Mouse (Mus musculus): Measurements from ENCODE around the gene Rpl7a. TPM values are rescaled to one million over a fixed set of nuclear protein-coding genes. Genes with fewer than 3 reads are reported as not detected.
A peak's percentile ranks its signal among the peaks of the same experiment; 100 is the strongest.

The Rpl7a gene
- polyA plus RNA-seq, 1 experiment from 2014 or later: 421 TPM

GRCm38 (mm10) chr2:26919684-26920083, 9.1 kb downstream of the Rpl7a start:
- Histone ChIP-seq H3K4me2 (no peak overlapping the region), H3K4me1 (peaks cover 32% of the 10 kb centered on the region), H3K9ac (no peak overlapping the region), H3K4me3 (no peak overlapping the region), H3K27ac (no peak overlapping the region), H3K36me3 (replicated peaks) (peaks cover 60% of the 10 kb centered on the region), H3K9me3 (no peaks in the 10 kb centered on the region), H3K27me3 (replicated peaks) (no peaks in the 10 kb centered on the region)
- ATAC-seq (replicated peaks): no peak
- 95% methylated on average over 3 of the region's 3 CpGs for WGBS

GRCm38 (mm10) chr2:26920190-26920855, 9.8 kb downstream of the Rpl7a start:
- ATAC-seq (replicated peaks): no peak
- H3K9me3 ChIP-seq: no peaks in the 10 kb centered on the region
- H3K4me2 ChIP-seq: no peak overlapping the region
- no peak overlapping the region for H3K4me3 ChIP-seq
- H3K36me3 ChIP-seq (replicated peaks): peaks cover 67% of the 10 kb centered on the region
- WGBS: 89% methylated on average over 6 of the region's 6 CpGs
- peaks cover 25% of the 10 kb centered on the region for H3K4me1 ChIP-seq
- H3K9ac ChIP-seq: no peak overlapping the region
- H3K27me3 ChIP-seq (replicated peaks): no peaks in the 10 kb centered on the region
- H3K27ac ChIP-seq: no peak overlapping the region

GRCm38 (mm10) chr2:26921784-26922183, 11.2 kb downstream of the Rpl7a start:
- Histone ChIP-seq H3K4me3 (no peak overlapping the region), H3K9me3 (no peaks in the 10 kb centered on the region), H3K27ac (no peak overlapping the region), H3K4me1 (peaks cover 18% of the 10 kb centered on the region), H3K27me3 (replicated peaks) (no peaks in the 10 kb centered on the region), H3K9ac (no peak overlapping the region), H3K4me2 (no peak overlapping the region), H3K36me3 (replicated peaks) (peaks cover 75% of the 10 kb centered on the region)
- WGBS: 85% methylated on average over 9 of the region's 9 CpGs
- no peak for ATAC-seq (replicated peaks)

- Histone ChIP-seq H3K9ac (no peak overlapping the region), H3K9me3 (no peaks in the 10 kb centered on the region), H3K4me3 (no peak overlapping the region), H3K4me1 (peaks cover 26% of the 10 kb centered on the region), H3K27ac (no peak overlapping the region), H3K27me3 (replicated peaks) (no peaks in the 10 kb centered on the region), H3K36me3 (replicated peaks) (peaks cover 33% of the 10 kb centered on the region), H3K4me2 (no peak overlapping the region)
- ATAC-seq (replicated peaks): no peak
- WGBS: 92% methylated on average over 6 of the region's 6 CpGs
Measured at GRCm38 (mm10) chr2:26927745-26928476, 17.3 kb downstream of the Rpl7a start.

- H3K27ac ChIP-seq: no peak overlapping the region
- no peaks in the 10 kb centered on the region for H3K27me3 ChIP-seq (replicated peaks)
- 39% methylated on average over 1 of the region's 1 CpGs for WGBS
- ATAC-seq (replicated peaks): no peak
- H3K4me3 ChIP-seq: no peak overlapping the region
- no peak overlapping the region for H3K9ac ChIP-seq
- H3K9me3 ChIP-seq: no peaks in the 10 kb centered on the region
- H3K36me3 ChIP-seq (replicated peaks): peaks cover 8% of the 10 kb centered on the region
- peaks cover 26% of the 10 kb centered on the region for H3K4me1 ChIP-seq
- H3K4me2 ChIP-seq: no peak overlapping the region
Measured at GRCm38 (mm10) chr2:26930390-26930789, 19.8 kb downstream of the Rpl7a start.

GRCm38 (mm10) chr2:26932473-26933303, 22.1 kb downstream of the Rpl7a start:
- Histone ChIP-seq H3K9me3 (no peaks in the 10 kb centered on the region), H3K4me1 (peaks cover 26% of the 10 kb centered on the region), H3K27ac (peak overlapping the region; percentile 81), H3K9ac (peak overlapping the region; percentile 97), H3K4me3 (peak overlapping the region; percentile 98), H3K36me3 (replicated peaks) (no peaks in the 10 kb centered on the region), H3K27me3 (replicated peaks) (no peaks in the 10 kb centered on the region), H3K4me2 (peak overlapping the region; percentile 96)
- 3% methylated on average over 39 of the region's 49 CpGs for WGBS
- peak; percentile 51; the same call in 1 of the 2 replicates for ATAC-seq (replicated peaks)

GRCm38 (mm10) chr2:26933304-26934055, 22.9 kb downstream of the Rpl7a start, which contains the start of the genes Surf4 and Stkld1:
Gene Surf4 (minus strand): TSS chr2:26933928.
Gene Stkld1 (plus strand): TSS chr2:26934047.
- peaks cover 26% of the 10 kb centered on the region for H3K4me1 ChIP-seq
- peak within 1 kb of the TSS; percentile 97 for H3K9ac ChIP-seq
- no peaks in the 10 kb centered on the region for H3K9me3 ChIP-seq
- H3K36me3 ChIP-seq (replicated peaks): no peaks in the 10 kb centered on the region
- WGBS: 2% methylated on average over 57 of the region's 70 CpGs
- peak within 1 kb of the TSS; percentile 81 for H3K27ac ChIP-seq
- peak; percentile 95 for ATAC-seq (replicated peaks)
- H3K4me3 ChIP-seq: peak within 1 kb of the TSS; percentile 98
- H3K4me2 ChIP-seq: peak within 1 kb of the TSS; percentile 96
- H3K27me3 ChIP-seq (replicated peaks): no peaks in the 10 kb centered on the region

GRCm38 (mm10) chr2:26935286-26935685, 24.7 kb downstream of the Rpl7a start:
- WGBS: 97% methylated on average over 2 of the region's 2 CpGs
- Histone ChIP-seq H3K4me3 (no peak overlapping the region), H3K4me1 (peaks cover 25% of the 10 kb centered on the region), H3K9me3 (no peaks in the 10 kb centered on the region), H3K27ac (no peak overlapping the region), H3K4me2 (no peak overlapping the region), H3K9ac (no peak overlapping the region), H3K27me3 (replicated peaks) (no peaks in the 10 kb centered on the region), H3K36me3 (replicated peaks) (no peaks in the 10 kb centered on the region)
- no peak for ATAC-seq (replicated peaks)

- Histone ChIP-seq H3K4me2 (no peak overlapping the region), H3K9me3 (no peaks in the 10 kb centered on the region), H3K4me3 (no peak overlapping the region), H3K9ac (no peak overlapping the region), H3K27me3 (replicated peaks) (no peaks in the 10 kb centered on the region), H3K36me3 (replicated peaks) (no peaks in the 10 kb centered on the region), H3K27ac (no peak overlapping the region), H3K4me1 (peaks cover 13% of the 10 kb centered on the region)
- no peak for ATAC-seq (replicated peaks)
- WGBS: 67% methylated on average over 1 of the region's 1 CpGs
Measured at GRCm38 (mm10) chr2:26936425-26936824, 25.9 kb downstream of the Rpl7a start.

GRCm38 (mm10) chr2:26941539-26941938, 31.0 kb downstream of the Rpl7a start:
- Histone ChIP-seq H3K36me3 (replicated peaks) (no peaks in the 10 kb centered on the region), H3K9ac (no peak overlapping the region), H3K27me3 (replicated peaks) (no peaks in the 10 kb centered on the region), H3K9me3 (no peaks in the 10 kb centered on the region), H3K4me2 (no peak overlapping the region), H3K27ac (no peak overlapping the region), H3K4me3 (no peak overlapping the region), H3K4me1 (no peaks in the 10 kb centered on the region)
- 34% methylated on average over 5 of the region's 5 CpGs for WGBS
- no peak for ATAC-seq (replicated peaks)

GRCm38 (mm10) chr2:26943253-26943652, 32.7 kb downstream of the Rpl7a start:
- Histone ChIP-seq H3K9me3 (no peaks in the 10 kb centered on the region), H3K9ac (no peak overlapping the region), H3K4me3 (no peak overlapping the region), H3K27me3 (replicated peaks) (no peaks in the 10 kb centered on the region), H3K4me1 (no peaks in the 10 kb centered on the region), H3K36me3 (replicated peaks) (no peaks in the 10 kb centered on the region), H3K4me2 (no peak overlapping the region), H3K27ac (no peak overlapping the region)
- 89% methylated on average over 3 of the region's 3 CpGs for WGBS
- ATAC-seq (replicated peaks): no peak

Measured in midbrain, embryonic 15.5 days (tissue).